Mouse (Mus musculus) cerebellum, adult 9-10 months (tissue): ENCODE measurements at regions not wholly inside any gene's neighbourhood (a gene's known extent, or its start where the extent isn't known, plus 50 kb on each side); places are given as distances from the start of the nearest gene placed in this dataset.
A peak's percentile ranks its signal among the peaks of the same experiment; 100 is the strongest.

Experiments used
- DNase-seq: peaks from one replicate; pipeline ENCODE4 v3.0.0; 2022

DNA sequence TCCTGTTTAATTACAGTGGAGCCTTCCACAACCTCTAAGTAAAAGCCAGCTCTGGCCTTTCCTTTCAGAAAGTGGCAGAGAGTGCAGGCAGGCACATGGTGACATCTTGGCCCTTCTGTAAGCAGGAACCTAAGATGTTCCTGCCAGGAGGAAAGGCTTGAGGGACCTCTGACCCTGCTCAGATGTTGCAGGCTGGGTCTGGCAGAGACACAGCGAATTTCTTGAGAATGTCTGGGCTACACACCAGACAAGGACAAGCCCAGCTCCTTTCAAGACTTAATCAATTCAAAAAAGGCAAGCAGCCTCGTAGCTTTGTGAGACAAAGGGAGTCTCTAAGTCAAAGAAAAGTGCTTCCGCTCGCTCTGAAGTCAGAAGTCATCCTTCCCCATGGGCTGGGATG, 79.2 kb upstream of the 4930583I09Rik start:
- no peak for DNase-seq

DNA sequence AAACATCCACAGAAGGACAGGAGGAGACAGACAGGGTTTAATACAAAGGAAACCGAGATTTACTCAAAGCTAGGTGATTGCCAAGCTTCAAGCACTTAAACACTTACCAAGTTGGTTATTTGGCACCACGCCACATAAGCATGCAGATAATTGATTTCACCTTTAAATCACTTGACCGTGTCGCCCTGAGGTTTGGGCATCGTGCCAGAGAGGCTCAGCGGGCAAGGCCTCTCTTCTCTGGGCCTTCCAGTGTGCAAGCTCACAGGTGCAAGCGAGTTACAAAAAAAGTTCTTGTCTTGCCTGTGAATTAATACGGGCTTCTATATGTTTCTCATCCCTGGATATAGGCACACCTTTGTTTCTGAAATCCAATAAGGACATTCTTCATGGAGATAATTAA, 78.4 kb upstream of the 4930583I09Rik start:
- DNase-seq = no peak

DNA sequence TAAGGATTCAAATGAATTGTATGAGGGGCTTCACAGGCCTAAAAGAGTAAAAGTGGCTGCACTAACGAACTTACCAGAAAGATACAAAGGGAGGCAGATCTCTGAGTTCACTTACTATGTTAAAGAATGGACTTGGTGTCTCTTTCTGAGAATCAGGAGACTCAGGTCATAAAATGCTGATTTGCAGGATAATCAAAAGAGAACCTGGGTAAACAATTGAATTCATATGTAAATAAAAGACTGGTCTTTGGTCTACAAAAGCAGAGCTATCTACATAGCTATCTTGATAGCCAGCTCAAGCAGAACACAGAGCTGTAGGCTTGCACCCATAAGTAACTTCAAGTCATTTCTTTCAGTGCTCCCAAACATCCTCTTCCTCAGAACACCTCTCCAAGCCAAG, 72.8 kb upstream of the 4930583I09Rik start:
- DNase-seq = no peak

DNA sequence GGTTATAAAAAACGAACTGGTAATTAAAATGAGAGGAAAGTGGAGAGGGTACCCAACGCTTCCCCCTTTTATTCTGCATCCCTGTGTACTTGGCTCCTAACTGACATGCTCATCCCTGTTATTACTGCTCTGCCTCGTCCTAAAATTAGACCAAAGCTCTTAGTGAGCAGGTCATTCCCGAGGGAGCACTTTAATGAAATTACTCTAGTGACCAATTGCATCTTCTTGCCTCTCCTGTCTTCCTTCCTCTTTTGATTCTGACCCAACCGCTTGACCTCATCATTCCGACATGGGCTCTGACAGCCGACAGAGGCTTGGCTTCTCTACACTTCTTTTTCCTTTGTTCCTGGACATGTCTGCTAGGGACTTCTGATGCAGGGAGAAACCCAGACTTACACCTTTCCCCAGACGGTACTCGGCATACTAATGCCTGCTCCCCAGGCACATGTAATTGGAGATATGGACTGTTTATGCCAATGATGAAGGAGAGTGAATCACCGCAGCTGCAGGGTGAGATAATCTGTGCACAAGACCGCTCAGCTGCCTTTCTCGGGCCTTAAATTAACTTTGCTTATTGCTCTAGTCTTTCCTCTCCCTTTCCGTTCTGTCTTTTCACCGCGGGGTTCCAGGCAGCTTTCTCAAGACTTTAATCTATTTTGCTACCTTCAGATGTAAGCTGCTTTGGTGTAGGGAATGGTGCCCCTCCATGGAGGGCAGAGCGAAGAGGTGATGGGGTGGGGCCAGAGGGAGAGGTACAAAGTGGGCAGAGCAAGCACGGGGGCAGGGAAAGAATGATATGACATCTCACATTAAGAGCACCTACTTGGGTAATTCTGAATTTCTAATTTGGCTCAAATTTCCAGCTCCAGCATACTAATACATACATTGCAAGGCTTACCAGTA, 66.1 kb upstream of the 4930583I09Rik start:
- DNase-seq = no peak

DNA sequence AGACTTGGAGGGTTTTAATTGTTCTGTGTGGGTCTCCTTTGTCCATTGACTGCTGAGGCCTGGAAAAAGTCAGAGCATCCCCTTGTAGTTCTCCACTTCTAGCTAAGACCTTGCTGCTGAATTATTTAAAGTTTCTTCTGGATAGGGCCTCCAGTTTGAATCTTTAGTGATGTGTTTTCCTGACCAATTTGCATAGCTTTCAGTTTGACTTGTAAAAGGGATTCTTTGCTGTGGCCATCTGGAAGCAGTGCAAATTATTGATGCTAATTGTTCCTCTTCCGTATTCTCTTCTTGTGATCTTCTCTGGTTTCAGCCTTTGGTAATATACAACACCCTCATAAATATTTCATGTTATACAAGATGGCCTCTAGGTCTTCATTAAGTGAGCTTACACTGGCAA, 61.6 kb upstream of the 4930583I09Rik start:
- DNase-seq = no peak

DNA sequence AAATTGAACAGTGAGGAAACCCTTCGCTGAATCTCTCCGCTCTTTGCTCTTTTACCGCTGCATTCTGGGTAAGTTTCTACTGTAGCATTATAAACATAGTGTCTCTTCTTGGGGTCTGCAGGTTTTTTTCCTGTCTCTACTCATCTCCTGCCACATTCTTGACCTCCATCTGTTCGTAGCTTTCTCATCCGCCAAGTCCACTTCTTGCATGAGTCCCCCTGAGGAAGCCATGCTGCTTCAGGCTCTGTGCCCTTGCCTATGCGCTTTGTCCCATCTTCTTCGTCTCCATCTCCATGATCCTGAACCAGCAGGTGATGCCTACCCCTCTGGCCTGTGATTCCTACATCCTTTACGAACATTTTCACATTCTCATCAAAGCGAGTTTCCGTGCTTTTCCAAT, 60.0 kb upstream of the 4930583I09Rik start:
- DNase-seq = no peak

DNA sequence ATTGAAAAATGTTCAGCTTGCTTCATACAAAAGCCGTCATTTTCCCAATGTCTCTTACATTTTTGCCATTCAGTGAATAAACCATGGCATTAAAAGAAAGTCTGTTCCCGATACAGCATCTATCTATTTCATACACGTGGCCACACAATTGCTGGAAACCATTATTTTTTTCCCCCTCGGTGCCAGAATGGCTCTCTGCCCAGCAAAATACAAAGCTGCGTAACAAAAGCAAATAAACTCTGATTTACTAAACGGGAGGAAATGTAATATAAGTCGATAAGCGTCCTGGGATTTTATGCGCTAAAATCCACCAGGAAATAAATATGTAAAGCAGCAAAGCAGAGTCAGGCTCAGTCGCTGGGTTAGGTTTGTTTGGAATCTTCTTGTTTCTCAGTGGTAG, 59.6 kb upstream of the 4930583I09Rik start:
- no peak for DNase-seq

DNA sequence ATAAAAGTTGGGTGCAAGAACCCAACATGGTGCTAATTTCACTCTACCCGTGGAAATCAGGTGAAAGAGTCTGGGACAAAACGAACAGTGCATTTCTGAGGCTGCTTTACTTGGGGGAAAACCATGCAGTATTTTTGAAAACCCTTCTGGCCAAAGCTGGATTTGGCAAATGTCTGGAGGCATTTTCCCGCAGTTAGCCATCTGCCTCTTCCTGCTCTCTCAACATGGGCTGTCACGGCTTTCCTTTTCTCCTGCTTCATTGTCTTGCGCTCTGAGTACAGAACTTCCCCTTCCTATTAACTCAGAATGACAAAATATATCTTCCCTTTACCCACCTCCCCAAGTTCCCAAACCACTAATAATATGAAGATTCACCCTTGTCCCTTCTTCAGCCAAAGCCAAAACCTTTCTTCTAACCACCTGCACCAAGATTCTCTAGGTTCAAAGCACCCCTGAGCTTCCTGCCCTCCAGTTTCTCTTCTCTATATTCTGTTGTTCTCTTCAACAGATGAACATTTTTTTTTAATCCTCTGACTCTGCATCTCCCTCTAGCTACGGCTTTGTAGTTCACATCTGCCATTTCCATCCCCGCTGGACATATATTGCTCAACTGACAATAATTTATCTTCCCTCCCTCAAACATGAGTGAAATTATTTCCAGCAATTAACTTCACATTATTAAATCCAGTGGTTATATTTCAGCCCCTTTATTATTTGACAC, 57.5 kb upstream of the 4930583I09Rik start:
- DNase-seq = peak; percentile 83
